ENCODE assay signal across 8 mouse cellular contexts in genomic region chr14:25525729-25526128, GRCm38 (mm10).
DNase-seq lines count a peak whose midpoint lies in the region; ATAC-seq lines count a peak whose summit lies in the region.

No protein-coding gene starts in this region.

- no peak overlapping the region for H3K9ac ChIP-seq in midbrain, embryonic 11.5 days (ENCODE audit: low read length)
- H3K9ac ChIP-seq in midbrain, embryonic 15.5 days, result no peak overlapping the region
- H3K9ac ChIP-seq in heart, embryonic 12.5 days, result no peak overlapping the region
- no peak overlapping the region for H3K9ac ChIP-seq in midbrain, embryonic 13.5 days (replicated peaks)

- no peak overlapping the region for H3K4me2 ChIP-seq in midbrain, embryonic 11.5 days
- no peak overlapping the region for H3K4me2 ChIP-seq in midbrain, embryonic 15.5 days
- H3K4me2 ChIP-seq in heart, embryonic 12.5 days, result no peak overlapping the region
- no peak overlapping the region for H3K4me2 ChIP-seq in midbrain, embryonic 13.5 days (replicated peaks)

- no peaks in the 10 kb centered on the region for H3K36me3 ChIP-seq in midbrain, embryonic 11.5 days (ENCODE audit: control insufficient read depth, insufficient read depth, low read length)
- no peaks in the 10 kb centered on the region for H3K36me3 ChIP-seq in midbrain, embryonic 15.5 days (replicated peaks)
- H3K36me3 ChIP-seq in heart, embryonic 12.5 days, result peaks cover 3% of the 10 kb centered on the region; the same call in 1 of the 2 replicates
- H3K36me3 ChIP-seq in midbrain, embryonic 13.5 days, result peaks cover 21% of the 10 kb centered on the region

- no peaks in the 10 kb centered on the region for H3K27me3 ChIP-seq in midbrain, embryonic 11.5 days (ENCODE audit: control insufficient read depth, insufficient read depth, low read length)
- no peaks in the 10 kb centered on the region for H3K27me3 ChIP-seq in midbrain, embryonic 15.5 days (replicated peaks)
- no peaks in the 10 kb centered on the region for H3K27me3 ChIP-seq in heart, embryonic 12.5 days (replicated peaks)
- no peaks in the 10 kb centered on the region for H3K27me3 ChIP-seq in midbrain, embryonic 13.5 days

- peak overlapping the region; percentile 30; the same call in 1 of the 2 replicates for H3K27ac ChIP-seq in midbrain, embryonic 11.5 days (ENCODE audit: low read depth, low read length)
- H3K27ac ChIP-seq in midbrain, embryonic 15.5 days, result no peak overlapping the region
- H3K27ac ChIP-seq in heart, embryonic 12.5 days (ENCODE audit: poor library complexity, severe bottlenecking), result peak overlapping the region; percentile 87
- H3K27ac ChIP-seq in midbrain, embryonic 13.5 days, result peak overlapping the region; percentile 22; the same call in 1 of the 2 replicates

- ATAC-seq in midbrain, embryonic 11.5 days (ENCODE audit: low FRiP score), result no peak
- no peak for ATAC-seq in midbrain, embryonic 15.5 days (replicated peaks)
- ATAC-seq in heart, embryonic 12.5 days (ENCODE audit: insufficient number of reproducible peaks, low FRiP score), result no peak; the same call in 1 of the 2 replicates
- ATAC-seq in midbrain, embryonic 13.5 days, result no peak

- H3K4me3 ChIP-seq in midbrain, embryonic 11.5 days (ENCODE audit: low read depth, low read length), result no peak overlapping the region
- H3K4me3 ChIP-seq in midbrain, embryonic 15.5 days, result no peak overlapping the region
- H3K4me3 ChIP-seq in heart, embryonic 12.5 days, result no peak overlapping the region
- H3K4me3 ChIP-seq in midbrain, embryonic 13.5 days (replicated peaks), result no peak overlapping the region

- 60% methylated on average over 8 of the region's 8 CpGs for WGBS in midbrain, embryonic 11.5 days
- WGBS in midbrain, embryonic 15.5 days, result 70% methylated on average over 8 of the region's 8 CpGs
- 50% methylated on average over 8 of the region's 8 CpGs for WGBS in heart, embryonic 12.5 days
- WGBS in midbrain, embryonic 13.5 days, result 62% methylated on average over 8 of the region's 8 CpGs

- peaks cover 20% of the 10 kb centered on the region for H3K4me1 ChIP-seq in midbrain, embryonic 11.5 days (ENCODE audit: control insufficient read depth, insufficient read depth, low read length)
- H3K4me1 ChIP-seq in midbrain, embryonic 15.5 days, result peaks cover 40% of the 10 kb centered on the region
- H3K4me1 ChIP-seq in heart, embryonic 12.5 days (replicated peaks), result peaks cover 84% of the 10 kb centered on the region
- peaks cover 61% of the 10 kb centered on the region for H3K4me1 ChIP-seq in midbrain, embryonic 13.5 days (replicated peaks)

- H3K9me3 ChIP-seq in midbrain, embryonic 11.5 days (ENCODE audit: control insufficient read depth, low read length), result no peaks in the 10 kb centered on the region
- no peaks in the 10 kb centered on the region for H3K9me3 ChIP-seq in midbrain, embryonic 15.5 days
- H3K9me3 ChIP-seq in heart, embryonic 12.5 days (replicated peaks), result no peaks in the 10 kb centered on the region
- H3K9me3 ChIP-seq in midbrain, embryonic 13.5 days, result no peaks in the 10 kb centered on the region

- no peak for DNase-seq in midbrain, embryonic 11.5 days (ENCODE audit: low spot score, missing footprints)
- peak; percentile 75 for DNase-seq in kidney, postnatal 14 days
- no peak for DNase-seq in urinary bladder, adult 18-20 months (ENCODE audit: low spot score in 2 of 2)
- DNase-seq in testis, postnatal 10 days (ENCODE audit: low spot score), result no peak
- DNase-seq in cerebellum, postnatal 36 days, result no peak
